Mouse (Mus musculus) thymus, adult 2 months (tissue): ENCODE measurements around the gene Mdh2. TPM values are rescaled to one million over a fixed set of nuclear protein-coding genes. Genes with fewer than 3 reads are reported as not detected.

Source experiments
- DNase-seq: peaks from one replicate; pipeline ENCODE4 v3.0.0; 2021
- H3K27ac ChIP-seq: fragments of 200-500 bp; 2 replicates; pipeline ENCODE4 v1.5.1; 2012; ENCODE audit warnings: low read length, control low read depth; ENCODE audit not compliant: control insufficient read depth, insufficient read depth
- H3K27me3 ChIP-seq: fragments of 200-500 bp; 2 replicates; pipeline ENCODE4 v1.6.1; 2012; ENCODE audit warnings: mild to moderate bottlenecking, low read length, moderate library complexity, mixed read lengths; ENCODE audit not compliant: control insufficient read depth, insufficient read depth
- H3K36me3 ChIP-seq: fragments of 200-500 bp; 2 replicates; pipeline ENCODE4 v1.6.1; 2012; ENCODE audit warnings: mild to moderate bottlenecking, low read length, moderate library complexity; ENCODE audit not compliant: control insufficient read depth, insufficient read depth
- H3K4me1 ChIP-seq: fragments of 200-500 bp; replicated peaks from 2 replicates; pipeline ENCODE4 v1.6.1; 2012; ENCODE audit warnings: low read length; ENCODE audit not compliant: control insufficient read depth, insufficient read depth
- H3K4me3 ChIP-seq: fragments of 200-500 bp; 2 replicates; pipeline ENCODE4 v1.5.1; 2012; ENCODE audit warnings: mild to moderate bottlenecking, low read length, control low read depth, moderate library complexity; ENCODE audit not compliant: control insufficient read depth, insufficient read depth
- CTCF ChIP-seq: fragments of 200-500 bp; IDR thresholded peaks from 2 replicates; pipeline ENCODE4 v1.5.1; 2012; ENCODE audit warnings: mild to moderate bottlenecking, control low read depth, low read length, moderate library complexity, borderline replicate concordance; ENCODE audit not compliant: control insufficient read depth, poor library complexity, insufficient read depth; ENCODE audit errors: extremely low read depth
- POLR2A ChIP-seq: fragments of 200-500 bp; IDR thresholded peaks from 2 replicates; pipeline ENCODE4 v1.6.1; 2012; ENCODE audit warnings: mild to moderate bottlenecking, low read length, control low read depth, moderate library complexity; ENCODE audit not compliant: control insufficient read depth, poor library complexity, insufficient read depth; ENCODE audit errors: extremely low read depth
- WGBS: fragments of 180-500 bp; shearing (Covaris S2); methylation state at CpG from one replicate; pipeline ENCODE4 v1.1.7; 2018; 5-methylcytosine and 5-hydroxymethylcytosine counted together
- polyA plus RNA-seq: library from polyadenylated mRNA; depleted of rRNA; stranded (reverse); fragments of >200 nt; gene quantifications from 2 replicates; pipeline ENCODE4 v1.2.3, GENCODE M21; 2012

The Mdh2 gene
- polyA plus RNA-seq, 1 experiment = 638 TPM

DNA sequence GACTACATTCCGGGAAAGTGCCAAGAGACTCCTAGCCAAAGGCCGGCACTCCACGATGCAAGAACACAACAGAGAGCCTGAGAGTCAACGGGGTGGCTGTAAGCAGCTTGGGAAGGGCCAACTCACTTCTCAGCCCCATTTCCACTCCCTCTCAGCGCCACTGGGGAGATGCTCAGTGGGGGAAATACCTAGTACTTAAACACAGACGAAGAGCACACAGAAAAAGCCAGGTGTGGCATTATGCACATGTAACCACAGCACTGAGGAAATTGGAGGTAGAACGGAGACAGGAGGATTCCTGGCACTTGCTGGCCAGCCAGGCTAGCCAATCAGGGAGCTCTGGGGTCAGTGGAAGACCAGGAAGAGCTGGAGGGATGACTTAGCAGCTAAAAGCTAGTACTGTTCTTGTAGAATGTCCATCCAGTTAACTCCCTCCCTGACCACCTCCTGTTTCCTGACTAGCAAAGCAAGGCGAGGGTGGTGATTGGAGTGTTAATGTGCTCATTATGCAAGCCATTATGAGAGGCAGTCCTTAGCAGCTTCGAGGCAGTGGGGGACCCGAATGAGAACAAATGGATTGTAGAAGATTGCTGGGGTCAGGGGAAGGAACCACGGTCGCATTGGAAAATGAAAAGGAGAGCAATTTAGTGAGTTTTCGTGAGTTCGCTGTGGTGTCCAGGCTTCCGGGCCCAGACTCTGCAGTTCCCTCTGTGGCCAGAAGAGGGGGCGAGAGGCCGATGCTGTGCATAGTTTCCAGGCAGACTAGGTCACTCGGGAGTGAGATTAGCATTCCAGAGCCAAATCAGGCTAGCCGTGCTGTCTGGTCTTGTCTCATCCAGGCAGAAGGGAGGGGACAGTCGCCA, 15.9 kb downstream of the Mdh2 start:
- TF ChIP-seq POLR2A (no peak), CTCF (peak; percentile 89)
- Histone ChIP-seq H3K27ac (peak overlapping the region; percentile 28; the same call in 1 of the 2 replicates), H3K4me1 (0 out of 2 replicates have a peak, but pooled peaks cover 2% of the 10 kb centered on the region), H3K4me3 (peak overlapping the region; percentile 41), H3K27me3 (no peaks in the 10 kb centered on the region), H3K36me3 (peaks cover 24% of the 10 kb centered on the region)
- DNase-seq = peak; percentile 84
- 28% methylated on average over 20 of the region's 20 CpGs for WGBS

DNA sequence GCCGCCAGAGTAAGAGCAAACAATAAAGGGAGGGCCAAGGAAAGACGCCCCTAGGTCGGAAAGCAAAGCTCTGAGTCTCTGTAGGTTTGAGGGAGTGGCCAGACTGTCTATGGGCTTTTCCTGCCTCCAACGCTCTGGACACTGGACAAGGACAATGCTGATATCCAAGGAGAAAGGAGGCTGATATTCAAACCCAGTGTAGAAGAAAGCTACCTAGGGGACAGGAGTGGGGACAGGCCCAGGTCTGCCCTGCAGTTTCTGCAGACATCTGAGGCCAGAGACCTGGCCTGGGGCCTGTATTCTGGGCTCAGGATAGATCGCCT, 16.5 kb downstream of the Mdh2 start:
- no peak for DNase-seq
- Histone ChIP-seq H3K27ac (no peak overlapping the region), H3K4me3 (no peak overlapping the region), H3K36me3 (peaks cover 18% of the 10 kb centered on the region), H3K4me1 (0 out of 2 replicates have a peak, but pooled peaks cover 2% of the 10 kb centered on the region), H3K27me3 (no peaks in the 10 kb centered on the region)
- no peak for TF ChIP-seq POLR2A
- TF ChIP-seq CTCF = no peak
- WGBS = 22% methylated on average over 5 of the region's 5 CpGs

DNA sequence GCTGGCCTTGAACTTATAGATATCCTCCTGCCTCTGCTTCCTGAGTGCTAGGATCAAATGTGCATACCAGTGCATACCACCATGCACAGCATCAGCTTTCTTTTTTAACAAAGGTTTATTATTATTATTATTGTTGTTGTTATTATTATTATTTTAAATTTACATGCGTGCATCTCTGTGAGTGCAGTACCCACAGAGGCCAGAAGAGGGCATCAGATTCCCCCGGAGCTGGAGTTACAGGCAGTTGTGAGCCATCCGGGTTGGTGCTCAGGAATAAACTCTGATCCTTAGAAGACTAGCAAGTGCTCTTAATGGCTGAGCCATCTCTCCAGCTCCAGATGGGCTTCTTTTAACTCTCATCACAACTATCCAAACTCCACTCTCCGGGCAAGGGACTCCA, 21.5 kb downstream of the Mdh2 start:
- 53% methylated on average over 4 of the region's 4 CpGs for WGBS
- TF ChIP-seq POLR2A (no peak), CTCF (no peak)
- Histone ChIP-seq H3K27me3 (no peaks in the 10 kb centered on the region), H3K4me1 (no peaks in the 10 kb centered on the region), H3K4me3 (no peak overlapping the region), H3K27ac (no peak overlapping the region), H3K36me3 (no peaks in the 10 kb centered on the region)
- peak; percentile 16 for DNase-seq

DNA sequence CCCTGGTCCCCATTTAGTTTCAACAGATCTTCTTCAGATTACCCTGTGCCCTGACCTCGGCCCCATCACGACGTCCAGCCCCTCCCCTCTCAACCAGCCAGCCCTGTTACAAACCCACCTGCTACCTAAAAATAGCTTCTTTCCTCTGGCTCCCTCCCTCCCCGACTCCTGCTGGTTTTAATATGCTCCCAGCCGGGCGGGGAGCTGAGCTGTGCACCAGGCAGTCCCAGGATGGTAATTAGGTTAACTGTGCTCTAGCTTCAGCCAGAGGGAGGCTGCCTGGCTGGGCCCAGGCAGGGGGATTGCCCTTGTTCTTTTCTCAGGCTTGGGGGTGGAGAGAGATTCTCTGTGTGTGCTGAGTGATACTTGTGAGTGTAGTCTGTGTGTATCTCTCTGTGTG, 22.6 kb downstream of the Mdh2 start:
- Histone ChIP-seq H3K36me3 (no peaks in the 10 kb centered on the region), H3K27me3 (no peaks in the 10 kb centered on the region), H3K4me3 (no peak overlapping the region), H3K27ac (no peak overlapping the region), H3K4me1 (no peaks in the 10 kb centered on the region)
- DNase-seq = no peak
- WGBS = 8% methylated on average over 6 of the region's 6 CpGs
- no peak for TF ChIP-seq CTCF
- no peak for TF ChIP-seq POLR2A

DNA sequence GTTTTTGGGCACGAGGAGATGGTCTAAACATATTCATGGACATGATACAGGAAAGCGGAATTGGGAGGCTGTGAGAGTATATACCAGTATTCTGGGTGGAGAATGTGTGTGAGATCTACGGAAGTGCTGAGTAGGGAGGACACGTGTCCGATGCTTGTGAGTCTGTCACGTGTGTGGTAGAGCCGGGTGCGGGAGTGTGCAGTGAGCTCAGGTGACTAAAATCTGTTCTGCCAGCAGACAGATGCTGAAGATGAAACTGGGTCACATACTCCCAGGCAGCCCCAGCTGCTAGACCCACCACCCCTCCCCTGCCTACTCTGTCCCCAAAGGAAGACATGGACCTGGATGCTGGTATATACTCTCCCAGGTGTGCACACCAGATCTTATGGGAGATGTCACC, 24.4 kb downstream of the Mdh2 start:
- Histone ChIP-seq H3K27ac (no peak overlapping the region), H3K4me1 (peaks cover 2% of the 10 kb centered on the region; the same call in 1 of the 2 replicates), H3K36me3 (no peaks in the 10 kb centered on the region), H3K4me3 (no peak overlapping the region), H3K27me3 (no peaks in the 10 kb centered on the region)
- DNase-seq = no peak
- no peak for TF ChIP-seq POLR2A
- TF ChIP-seq CTCF = no peak
- 91% methylated on average over 8 of the region's 8 CpGs for WGBS

DNA sequence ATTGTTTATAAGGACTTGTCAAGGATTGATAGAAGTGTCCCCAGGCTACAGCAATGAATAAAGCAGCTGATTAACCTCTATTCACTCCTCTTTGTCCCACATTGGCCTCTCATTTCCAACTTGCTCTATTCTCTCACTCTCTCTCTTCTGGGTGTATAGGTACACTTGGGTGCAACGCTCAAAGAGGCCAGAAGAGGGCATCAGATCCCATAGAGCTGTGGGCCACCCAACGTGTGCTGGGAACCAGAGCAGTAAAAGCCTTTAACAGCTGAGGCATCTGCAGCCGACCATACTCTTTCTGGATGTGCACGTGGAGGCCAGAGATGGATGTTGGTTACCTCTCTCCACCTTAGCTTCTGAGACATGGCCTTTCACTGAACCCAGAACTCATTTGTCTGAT, 24.9 kb downstream of the Mdh2 start:
- Histone ChIP-seq H3K4me1 (peaks cover 2% of the 10 kb centered on the region; the same call in 1 of the 2 replicates), H3K4me3 (no peak overlapping the region), H3K27ac (no peak overlapping the region), H3K27me3 (no peaks in the 10 kb centered on the region), H3K36me3 (no peaks in the 10 kb centered on the region)
- DNase-seq = no peak
- no peak for TF ChIP-seq POLR2A
- 0 out of 2 replicates have a peak, but pooled peaks have one; percentile 14 for TF ChIP-seq CTCF
- 68% methylated on average over 4 of the region's 4 CpGs for WGBS
